Mouse (Mus musculus) kidney, adult 11 months (tissue): Measurements from ENCODE around the gene Gm26602.
"Not testable (repeated sequence)": the region's sequence is repeated elsewhere in the genome, so short reads cannot be mapped to it uniquely, and the experiment has no call there.

Experiments used
- DNase-seq: peaks from one replicate; pipeline ENCODE4 v3.0.0; 2022

Gene Gm26602

DNA sequence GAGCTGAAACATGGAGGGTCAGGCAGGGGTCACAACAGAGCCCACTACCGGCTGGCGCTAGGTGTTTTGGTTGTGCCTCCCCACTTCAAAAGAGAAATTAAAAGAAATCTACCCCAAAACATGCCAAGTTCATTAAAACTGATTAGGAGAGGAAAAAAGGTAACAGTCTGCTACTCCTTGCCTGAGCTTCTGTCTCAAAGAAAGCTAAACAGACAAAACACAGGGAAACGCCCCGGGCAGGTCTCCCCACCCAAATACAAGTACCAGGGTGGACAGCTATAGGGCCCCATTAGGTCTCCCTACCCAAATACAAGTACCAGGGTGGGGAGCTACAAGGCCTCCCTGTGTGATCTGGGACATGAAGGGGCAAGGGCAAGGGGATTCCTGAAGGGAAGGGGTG lies at the start of gene Gm26602:
Gene Gm26602 (plus strand): TSS at position 301 of the 400 bp plus-strand sequence.
- no peak for DNase-seq

DNA sequence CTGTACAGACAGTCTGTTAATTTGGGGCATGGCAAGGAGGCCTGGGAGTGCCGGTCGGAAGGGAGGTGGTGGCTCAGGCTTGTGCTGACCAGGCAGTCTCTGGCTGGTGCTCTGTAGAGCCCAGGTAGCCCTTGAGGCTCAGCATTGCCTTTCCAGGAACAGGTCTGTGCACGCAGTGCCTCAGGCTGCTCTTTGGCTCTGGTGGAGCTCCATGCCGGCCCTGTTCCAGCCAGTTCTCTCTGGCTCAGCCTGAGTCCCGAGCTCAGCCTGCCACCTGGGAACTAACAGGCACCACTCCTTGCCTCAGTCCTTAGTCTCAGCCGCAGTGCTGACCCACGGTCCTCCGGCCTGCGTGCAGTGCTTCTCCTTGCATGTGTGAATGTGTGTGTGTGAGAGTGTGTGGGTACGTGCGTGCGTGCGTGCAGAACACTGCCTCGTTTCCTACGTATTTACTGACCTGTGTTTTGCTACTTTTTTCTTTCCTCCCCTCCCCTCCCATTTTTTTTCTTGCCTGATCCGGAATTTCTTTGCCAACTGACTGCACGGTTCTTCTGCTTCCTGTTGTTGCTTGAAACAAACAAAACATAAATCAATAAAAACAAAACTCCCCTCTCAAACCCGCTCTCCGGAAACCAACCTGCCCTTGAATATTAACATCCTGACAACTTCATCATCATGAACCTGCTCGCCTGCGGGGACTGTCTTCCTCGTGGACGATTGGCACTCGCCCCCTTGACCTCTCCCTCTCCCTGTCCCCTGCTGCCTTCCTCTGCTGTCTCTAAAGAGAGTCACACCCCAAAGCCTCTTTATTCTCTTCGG lies 49.2 kb upstream of the Gm26602 start:
- DNase-seq = peak; percentile 85

DNA sequence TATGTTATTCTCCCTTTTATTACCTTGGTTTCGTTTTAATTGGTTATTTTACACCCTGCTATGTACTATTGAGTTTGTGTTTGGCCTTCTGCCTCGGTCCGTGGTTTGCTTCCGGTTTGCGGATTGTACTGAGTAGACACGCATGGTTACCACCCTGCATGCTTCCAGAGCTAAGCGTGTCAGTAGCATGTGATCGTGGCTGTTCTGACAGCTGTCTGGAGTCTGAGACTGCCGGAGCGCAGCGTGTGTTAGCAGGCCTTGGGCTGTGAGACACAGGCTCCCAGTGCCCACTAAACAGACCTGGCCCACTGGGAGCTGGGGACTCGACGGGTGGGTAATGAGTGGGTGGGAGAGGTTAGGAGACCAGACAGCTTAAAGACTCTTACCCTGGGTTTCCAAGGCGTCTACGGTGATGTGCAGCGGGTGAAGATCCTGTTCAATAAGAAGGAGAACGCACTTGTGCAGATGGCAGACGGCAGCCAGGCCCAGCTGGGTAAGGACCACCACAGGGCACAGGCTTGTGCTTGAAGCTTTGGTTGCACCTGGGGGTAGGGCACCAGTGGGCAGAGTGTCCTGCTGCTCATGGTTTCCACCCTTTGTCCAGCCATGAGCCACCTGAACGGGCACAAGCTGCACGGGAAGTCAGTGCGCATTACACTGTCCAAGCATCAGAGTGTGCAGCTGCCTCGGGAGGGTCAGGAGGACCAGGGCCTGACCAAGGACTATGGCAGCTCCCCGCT lies 48.4 kb upstream of the Gm26602 start:
- DNase-seq = no peak

DNA sequence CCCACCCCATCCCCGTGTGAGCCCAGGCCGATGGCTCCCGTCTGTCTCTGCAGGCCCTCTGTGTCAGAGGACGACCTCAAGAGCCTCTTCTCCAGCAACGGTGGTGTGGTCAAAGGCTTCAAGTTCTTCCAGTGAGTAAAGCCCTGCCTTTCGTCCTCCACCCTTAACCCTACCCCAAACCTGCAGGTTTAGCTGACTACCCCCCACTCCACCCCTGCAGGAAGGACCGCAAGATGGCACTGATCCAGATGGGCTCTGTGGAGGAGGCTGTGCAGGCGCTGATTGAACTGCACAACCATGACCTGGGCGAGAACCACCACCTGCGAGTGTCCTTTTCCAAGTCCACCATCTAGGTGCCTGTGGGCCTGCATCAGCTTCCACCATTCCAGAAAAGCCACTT lies 47.7 kb upstream of the Gm26602 start:
- DNase-seq = no peak

DNA sequence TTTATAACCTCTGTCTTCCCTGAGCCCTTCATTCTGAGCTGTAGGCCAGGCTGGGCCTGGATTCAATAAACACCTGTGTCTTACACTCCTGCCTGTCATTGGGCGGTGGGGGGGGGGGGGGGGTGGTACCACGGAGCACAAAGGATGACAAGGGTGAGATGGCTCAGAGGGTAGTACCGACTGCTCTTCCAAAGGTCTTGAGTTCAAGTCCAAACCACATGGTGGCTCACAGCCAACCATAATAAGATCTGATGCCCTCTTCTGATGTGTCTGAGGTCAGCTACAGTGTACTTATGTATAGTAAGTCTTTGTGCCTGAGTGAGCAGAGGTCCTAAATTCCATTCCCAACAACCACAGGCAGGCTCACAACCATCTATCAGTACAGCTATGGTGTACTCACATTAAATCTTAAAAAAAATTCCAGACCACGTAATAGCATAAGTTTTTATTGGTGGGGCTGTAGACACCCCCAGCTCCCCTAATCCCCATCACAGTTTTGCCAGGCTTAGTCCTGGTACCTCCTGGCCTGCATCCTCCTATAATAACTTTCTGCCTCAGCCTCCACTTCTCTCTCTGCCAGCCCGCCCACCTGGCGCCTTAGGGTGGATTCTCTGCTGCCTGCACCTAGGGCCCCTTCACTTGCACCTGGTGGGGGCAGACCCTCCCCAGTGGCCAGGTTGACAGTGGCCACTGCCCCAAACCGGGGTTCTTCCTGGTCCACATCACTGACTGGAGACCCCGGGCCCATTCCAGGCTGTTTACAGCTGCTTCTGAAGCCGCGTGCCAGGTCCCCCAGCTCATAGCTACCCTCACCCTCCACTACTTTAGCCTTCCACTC lies 46.1 kb upstream of the Gm26602 start:
- DNase-seq = no peak

DNA sequence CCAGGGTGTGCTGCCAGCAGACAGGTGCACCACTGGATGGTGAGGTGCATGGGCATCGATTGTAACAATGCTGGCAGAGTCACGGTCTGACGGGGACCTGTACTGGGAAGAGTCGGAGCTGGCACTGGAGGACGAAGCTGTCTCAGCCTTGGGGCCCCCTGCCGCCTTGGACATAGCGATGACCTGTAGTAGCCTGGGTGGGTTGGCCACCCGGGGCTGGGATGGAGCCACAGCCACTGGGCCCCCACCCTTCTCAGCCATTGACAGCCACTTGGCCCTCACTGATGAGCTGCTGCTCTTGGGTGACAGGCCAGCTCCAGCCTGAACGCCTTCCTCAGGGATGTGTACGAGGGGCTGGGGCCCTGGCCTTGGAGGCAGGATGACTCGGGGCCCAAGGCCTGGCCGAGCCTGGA lies 45.5 kb upstream of the Gm26602 start:
- DNase-seq = no peak

DNA sequence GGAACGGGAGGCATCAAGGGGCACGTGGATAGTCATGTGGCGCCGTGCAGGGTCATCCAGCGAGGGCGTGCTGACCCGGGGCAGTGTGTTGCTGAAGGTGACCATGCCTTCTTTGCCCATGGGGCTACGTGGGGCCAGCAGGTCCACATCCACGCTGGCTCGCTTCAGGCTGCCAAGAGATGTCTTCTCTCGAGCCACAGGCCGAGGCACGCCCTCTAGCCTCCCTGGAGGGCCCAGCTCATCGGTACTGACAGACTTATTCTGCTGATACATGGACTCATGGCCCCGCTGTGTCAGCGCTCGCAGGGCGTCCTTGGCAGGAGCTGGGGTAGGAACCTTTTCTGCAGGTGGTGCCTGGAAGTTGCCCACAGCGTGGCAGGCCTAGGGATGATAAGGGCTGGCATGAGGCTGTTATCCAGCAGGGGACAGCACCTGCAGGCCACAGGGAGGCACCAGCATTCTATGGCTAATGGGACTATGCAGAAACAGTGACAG lies 44.8 kb upstream of the Gm26602 start:
- peak; percentile 85 for DNase-seq

DNA sequence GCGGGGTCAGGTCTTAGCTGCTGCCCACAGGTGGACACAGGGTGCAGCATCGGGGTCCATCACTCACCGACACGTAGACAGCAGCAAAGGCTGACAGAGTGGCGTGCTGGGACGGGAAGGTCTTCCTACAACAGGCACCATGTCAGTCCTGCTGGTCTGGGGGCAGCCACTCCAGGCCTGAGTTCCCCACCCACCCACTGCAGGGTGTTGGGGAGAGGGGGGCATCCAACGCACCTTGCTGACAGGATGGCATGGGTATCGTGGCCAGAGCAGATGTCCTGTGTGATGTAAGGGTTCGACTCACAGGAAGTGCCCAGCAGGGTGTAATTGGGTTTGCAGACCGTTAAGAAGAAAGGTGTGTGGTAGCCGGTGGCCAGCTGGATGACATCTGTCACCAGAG lies 44.1 kb upstream of the Gm26602 start:
- no peak for DNase-seq

DNA sequence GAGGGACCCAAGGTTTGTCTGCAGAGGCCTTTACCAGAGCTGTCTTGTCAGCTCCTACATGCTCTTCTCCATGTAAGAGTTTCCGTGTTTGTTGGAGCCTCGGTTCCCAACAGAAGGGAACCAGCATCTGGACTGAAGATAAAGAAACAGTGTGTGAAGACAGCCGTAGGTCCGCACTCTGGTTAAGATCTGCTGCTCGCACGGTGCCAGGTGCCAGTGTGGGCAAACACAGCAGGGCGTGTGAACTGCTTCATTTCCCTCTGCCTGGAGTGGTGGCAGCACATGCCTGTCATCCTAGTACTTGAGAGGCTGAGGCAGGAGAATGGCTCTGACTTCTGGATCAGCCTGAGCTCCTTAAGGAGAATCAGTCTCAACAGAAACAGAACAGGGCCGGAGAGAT lies 38.8 kb upstream of the Gm26602 start:
- no peak for DNase-seq

DNA sequence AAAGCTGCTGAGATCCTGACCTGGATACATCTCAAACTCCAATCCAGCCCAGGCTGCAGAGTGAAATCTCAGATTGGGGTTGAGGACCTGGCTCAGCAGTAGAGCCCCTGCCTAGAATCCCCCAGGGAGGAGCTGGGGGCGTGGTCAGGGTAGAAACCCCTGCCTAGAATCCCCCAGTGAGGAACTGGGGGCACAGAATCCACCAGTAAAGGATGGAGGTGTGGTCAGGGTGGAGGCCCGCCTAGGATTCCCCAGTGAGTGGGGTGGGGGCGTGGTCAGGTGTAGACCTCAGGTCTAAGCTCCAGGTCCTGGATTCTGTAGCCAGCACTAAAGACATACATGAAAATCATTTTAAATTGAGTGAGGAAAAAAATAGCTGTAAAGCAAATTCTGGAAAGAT lies 37.8 kb upstream of the Gm26602 start:
- DNase-seq = no peak

DNA sequence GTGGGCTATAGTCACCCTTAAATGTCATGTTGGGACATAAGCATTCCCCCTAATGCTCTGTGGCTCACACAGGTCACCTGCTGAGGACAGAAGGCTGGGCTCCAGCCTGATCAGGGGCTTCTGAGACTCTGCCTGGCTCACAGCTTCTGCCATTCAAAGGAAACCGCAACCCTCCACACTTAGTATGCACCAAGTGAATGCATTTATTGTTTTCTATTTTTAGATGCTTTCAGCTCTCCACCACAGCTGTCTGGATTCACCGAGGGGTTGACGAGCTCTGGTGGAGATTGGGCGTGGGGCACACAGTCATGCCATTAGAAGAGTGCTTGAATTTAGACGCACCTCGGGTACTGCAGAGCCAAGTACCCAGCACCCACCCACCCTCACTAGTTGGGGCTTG lies 37.3 kb upstream of the Gm26602 start:
- no peak for DNase-seq

DNA sequence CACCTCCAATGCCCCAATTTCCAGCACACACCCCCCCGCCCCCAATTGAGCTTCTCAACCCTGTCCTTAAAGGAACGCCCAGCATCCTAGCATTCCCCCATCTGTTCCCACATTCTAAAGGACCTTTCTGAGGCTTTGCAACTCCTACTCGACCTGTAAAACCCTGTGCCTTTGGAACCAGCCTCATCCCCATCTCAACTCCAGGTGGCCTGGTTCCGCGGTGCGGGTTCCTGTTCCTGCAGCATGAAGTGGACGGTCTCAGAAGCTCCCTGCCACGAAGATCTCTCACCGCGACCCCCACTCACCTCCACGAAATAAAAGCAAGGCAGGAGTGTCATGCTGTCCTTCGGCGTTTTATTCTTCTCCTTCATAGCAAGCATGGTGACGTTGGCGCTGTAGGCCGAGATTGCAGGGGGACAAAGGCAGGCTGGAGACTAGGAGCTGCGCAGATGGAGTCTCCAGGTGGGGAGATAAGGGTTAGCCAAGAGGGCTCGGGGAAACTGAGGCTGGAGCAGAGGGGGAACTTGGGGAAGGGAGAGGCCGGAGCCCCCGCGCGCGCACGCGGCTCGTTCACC lies 36.9 kb upstream of the Gm26602 start:
- no peak for DNase-seq

DNA sequence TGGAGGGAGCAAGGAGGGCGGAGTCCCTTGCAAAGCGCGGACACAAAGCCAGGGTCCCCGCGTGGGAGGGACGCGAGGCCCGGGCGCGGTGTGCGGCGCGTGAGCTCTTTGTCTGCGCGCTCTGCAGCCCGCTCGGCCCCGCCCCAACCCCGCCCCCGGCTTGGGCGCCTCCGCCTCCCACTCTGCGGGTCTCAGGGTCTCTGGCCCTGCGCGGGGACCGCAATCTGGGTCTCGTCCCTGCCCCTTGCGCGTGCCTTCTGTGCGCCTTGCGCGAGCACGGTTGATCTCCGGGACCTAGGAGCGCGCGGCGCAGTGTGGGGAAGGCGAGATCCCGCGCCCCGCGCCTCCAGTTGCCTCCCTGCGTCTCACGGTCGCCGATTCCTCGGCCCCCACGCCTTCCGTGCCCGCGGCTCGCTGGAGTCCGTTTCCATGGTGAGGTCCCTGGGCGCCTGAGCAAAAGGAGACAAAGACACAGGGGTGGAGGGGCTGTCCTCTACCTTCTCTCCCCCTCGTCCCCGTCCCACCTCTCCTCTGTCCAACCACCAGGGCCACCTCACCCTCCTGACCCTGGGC lies 36.3 kb upstream of the Gm26602 start, which contains the start of the genes Prtn3 and Plppr3:
Gene Prtn3 (plus strand): TSS at position 187 of the 573 bp plus-strand sequence.
Gene Plppr3 (minus strand): TSS at position 345 of the 573 bp plus-strand sequence.
- DNase-seq = no peak

DNA sequence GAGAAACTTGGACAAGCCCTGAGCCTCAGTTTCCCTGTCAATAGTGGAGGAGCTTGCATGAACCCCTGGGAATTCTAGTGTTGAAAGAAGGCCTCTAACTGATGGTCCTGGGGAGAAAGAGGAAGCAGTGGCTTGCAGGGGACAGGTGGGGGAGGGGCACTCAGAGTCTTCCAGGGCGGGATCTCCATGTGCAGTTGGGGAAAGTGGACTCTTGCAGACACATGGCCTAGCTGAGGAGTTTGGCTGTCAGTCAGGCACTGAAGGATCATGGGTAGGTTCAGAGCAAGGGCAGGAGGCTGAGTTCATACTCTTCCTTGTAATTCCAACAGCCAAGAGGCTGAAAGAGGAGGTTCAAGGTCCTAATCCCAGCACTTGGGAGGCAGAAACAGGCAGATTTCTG lies 33.5 kb upstream of the Gm26602 start:
- DNase-seq = no peak

DNA sequence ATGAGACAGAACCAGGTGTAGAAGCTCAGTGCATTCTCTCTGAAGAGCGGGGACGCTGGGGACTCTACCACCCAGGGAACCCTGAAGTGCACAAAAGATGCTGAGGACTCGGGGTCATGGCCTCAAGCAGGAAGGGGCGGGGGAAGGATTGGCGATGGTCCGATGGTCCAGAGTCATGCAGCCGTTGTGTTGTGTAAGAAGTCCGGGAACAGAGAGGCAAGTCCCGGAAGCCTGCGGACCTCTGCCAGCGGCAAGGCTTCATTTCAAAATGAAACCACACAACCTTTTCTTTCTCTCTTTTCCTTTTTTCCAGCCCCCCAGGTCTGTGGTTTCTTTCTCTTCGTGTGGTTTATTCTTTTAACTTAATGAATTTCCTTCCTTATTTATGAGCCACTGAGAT lies 32.9 kb upstream of the Gm26602 start:
- DNase-seq = peak; percentile 65

DNA sequence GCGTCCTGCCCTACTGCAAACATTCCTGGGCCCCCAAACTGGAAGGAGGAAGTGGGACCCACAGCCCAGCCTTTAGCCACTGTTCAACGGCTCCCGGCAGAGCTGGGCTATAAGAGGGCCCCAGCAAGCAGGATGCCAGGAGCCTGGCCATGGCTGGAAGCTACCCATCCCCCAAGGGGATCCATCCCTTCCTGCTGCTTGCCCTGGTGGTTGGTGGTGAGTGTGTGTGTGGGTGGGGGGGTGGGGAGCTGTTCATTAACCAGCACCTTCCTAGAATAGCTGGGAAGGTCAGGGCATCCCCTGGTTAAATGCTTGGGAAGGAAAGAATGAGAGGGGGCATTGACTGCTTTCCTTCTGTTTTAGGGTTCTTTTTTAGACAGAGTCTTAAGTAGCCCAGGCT lies 31.1 kb upstream of the Gm26602 start:
- no peak for DNase-seq

DNA sequence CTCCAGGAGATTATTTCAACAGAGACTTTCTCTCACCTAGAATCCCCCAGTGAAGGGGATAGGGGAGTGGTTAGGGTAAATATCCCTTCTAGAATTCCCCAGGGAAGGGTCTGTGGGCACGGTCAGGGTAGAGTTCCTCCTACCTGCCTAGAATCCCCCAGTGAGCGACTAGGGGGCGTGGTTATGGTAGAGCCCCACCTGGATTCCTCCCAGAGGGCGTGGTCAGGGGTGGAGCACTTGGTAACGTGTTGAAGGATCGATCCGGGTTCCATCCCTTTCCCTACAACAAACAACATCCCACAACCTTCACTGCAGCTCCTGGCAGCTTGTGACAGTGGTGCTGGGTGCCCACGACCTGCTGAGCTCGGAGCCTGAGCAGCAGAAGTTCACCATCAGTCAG lies 29.9 kb upstream of the Gm26602 start:
- DNase-seq = no peak

DNA sequence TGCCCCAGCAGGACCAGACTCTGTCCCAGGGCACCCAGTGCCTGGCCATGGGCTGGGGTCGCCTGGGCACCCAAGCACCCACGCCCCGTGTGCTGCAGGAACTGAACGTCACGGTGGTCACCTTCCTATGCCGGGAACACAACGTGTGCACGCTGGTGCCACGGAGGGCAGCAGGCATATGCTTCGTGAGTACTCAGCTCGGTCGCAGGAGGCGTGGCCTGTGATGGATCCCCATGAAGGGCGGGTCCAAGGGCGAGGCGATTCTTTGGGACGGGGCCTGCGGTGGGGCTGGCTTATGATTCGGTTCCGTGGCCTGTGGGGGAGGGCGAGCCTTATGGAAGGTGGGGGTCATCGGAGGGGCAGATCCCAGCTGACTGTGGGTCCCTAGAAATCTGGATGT lies 28.7 kb upstream of the Gm26602 start:
- DNase-seq = no peak

DNA sequence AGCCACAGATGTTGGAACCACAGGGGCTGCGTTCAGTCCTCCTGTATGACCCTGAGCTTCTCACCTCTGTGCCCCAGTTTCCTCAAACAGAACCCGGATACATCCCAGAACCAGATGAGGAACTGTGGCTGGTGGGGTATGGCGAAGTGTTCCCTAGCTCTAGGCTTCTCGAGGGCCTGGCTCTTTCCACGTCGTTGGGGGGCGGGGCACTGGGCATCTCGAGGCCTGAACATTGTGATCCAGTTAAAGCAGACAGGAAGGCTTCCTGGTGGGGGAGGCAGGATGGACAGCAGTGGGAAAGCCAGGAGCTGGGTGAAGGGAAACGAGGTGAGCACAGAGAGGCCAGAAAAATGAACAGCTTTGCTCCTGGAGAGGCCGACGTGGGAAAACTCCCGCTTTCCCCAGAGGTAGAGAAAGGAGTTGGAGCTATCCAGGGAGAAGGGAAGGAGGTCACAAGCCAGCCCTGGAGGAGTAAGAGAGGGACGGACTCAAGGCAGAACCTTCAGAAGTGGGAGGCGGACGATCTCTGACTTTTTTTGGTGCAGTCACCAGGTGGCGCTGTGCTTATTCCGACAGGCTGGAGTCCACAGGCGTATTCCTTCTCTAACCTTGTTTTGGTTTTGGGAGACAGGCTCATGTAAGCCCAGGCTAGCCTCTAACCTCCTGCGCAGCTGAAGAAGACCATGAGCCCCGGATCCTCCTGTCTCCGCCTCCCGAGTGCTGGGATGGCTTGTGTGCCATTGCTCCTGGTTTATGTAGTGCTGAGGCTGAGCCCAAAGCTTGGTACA lies 27.2 kb upstream of the Gm26602 start:
- DNase-seq = peak; percentile 83

DNA sequence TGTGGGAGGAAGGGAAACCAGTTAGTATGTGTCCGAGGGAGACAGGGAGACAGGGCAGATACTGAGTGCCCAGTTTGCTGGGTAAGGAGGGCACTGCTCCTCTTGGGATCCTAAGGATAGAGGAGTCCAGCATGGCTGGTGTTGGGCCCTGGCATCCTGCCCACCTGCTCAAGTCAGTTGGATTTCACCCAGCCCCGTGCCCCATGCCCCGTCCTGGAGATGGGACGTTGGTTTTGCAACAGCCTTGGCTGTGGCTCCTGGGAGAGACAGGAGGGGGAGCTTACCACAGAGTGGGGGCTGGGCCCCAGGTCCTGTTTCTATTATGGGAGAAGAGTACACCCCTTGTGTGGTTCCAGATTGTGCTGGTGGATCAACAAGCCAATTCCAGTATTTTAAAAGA lies 26.2 kb upstream of the Gm26602 start:
- DNase-seq = peak; percentile 88

DNA sequence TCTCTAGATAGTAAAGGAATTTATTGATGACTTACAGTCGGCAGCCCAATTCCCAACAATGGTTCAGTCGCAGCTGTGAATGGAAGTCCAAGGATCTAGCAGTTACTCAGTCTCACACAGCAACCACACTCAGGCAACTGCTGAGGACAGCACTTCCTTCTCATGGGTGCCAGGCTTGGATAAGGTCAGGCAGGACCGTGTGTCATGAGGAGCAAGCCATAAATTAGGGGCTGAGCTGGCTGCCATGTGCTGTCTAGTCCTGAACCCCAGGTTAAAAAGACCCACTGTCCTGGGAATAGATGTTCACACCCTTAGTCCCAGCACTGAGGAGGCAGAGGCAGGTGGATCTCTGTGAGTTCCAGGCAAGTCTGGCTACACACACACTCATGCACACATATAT lies 25.7 kb upstream of the Gm26602 start:
- not testable (repeated sequence) for DNase-seq

DNA sequence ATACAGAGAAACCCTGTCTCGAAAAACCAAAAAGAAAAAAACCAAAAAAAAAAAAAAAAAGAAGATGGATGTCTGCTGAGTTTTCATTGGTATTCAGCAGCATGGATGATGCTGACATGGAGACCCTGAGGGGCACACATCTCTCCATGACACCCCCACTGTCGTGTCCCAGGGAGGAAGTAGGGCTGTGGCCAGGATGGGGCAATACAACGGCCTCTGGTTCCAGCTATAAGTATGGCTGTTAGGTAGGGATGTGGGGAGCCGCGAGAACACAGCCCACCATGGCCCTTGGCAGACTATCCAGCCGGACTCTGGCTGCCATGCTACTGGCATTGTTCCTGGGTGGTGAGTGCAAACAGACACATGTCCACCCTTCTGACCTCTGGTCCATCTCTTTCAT lies 24.6 kb upstream of the Gm26602 start, which contains the start of gene Elane:
Gene Elane (plus strand): TSS at position 194 of the 400 bp plus-strand sequence.
- DNase-seq = no peak
